Mouse (Mus musculus): ENCODE results near the gene Ppil6.

Gene Ppil6

GRCm38 (mm10) chr10:41536714-41537113, 46.5 kb downstream of the Ppil6 start:
- DNase-seq: no peak

GRCm38 (mm10) chr10:41537226-41537982, 47.2 kb downstream of the Ppil6 start:
- DNase-seq: no peak

- DNase-seq: no peak
Observed at GRCm38 (mm10) chr10:41537983-41538330, 47.7 kb downstream of the Ppil6 start.

- no peak for DNase-seq
Observed at GRCm38 (mm10) chr10:41538986-41539385, 48.7 kb downstream of the Ppil6 start.

- no peak for DNase-seq
Observed at GRCm38 (mm10) chr10:41542057-41542456, 51.8 kb downstream of the Ppil6 start.

- DNase-seq: no peak
Observed at GRCm38 (mm10) chr10:41543439-41543838, 53.2 kb downstream of the Ppil6 start.

GRCm38 (mm10) chr10:41543844-41544243, 53.6 kb downstream of the Ppil6 start:
- DNase-seq: no peak

GRCm38 (mm10) chr10:41544481-41545190, 54.4 kb downstream of the Ppil6 start:
- no peak for DNase-seq

GRCm38 (mm10) chr10:41545224-41545755, 55.1 kb downstream of the Ppil6 start:
- DNase-seq: no peak

GRCm38 (mm10) chr10:41546396-41547165, 56.3 kb downstream of the Ppil6 start:
- no peak for DNase-seq

GRCm38 (mm10) chr10:41550711-41551110, 60.5 kb downstream of the Ppil6 start:
- DNase-seq: no peak

- no peak for DNase-seq
Observed at GRCm38 (mm10) chr10:41552319-41552718, 62.1 kb downstream of the Ppil6 start.

GRCm38 (mm10) chr10:41552847-41553589, 62.8 kb downstream of the Ppil6 start:
- DNase-seq: peak; percentile 35

GRCm38 (mm10) chr10:41553711-41554110, 63.5 kb downstream of the Ppil6 start:
- no peak for DNase-seq

GRCm38 (mm10) chr10:41555081-41555480, 64.8 kb downstream of the Ppil6 start:
- no peak for DNase-seq

- no peak for DNase-seq
Observed at GRCm38 (mm10) chr10:41558401-41558800, 68.2 kb downstream of the Ppil6 start.

GRCm38 (mm10) chr10:41561701-41562395, 71.6 kb downstream of the Ppil6 start:
- DNase-seq: no peak
